Mouse (Mus musculus) bone marrow, adult 2 months (tissue): ENCODE measurements around the gene Nmb. TPM values are rescaled to one million over a fixed set of nuclear protein-coding genes. Genes with fewer than 3 reads are reported as not detected.
A peak's percentile ranks its signal among the peaks of the same experiment; 100 is the strongest.

Source experiments
- H3K27ac ChIP-seq: fragments of 200-500 bp; 2 replicates; pipeline ENCODE4 v1.5.1; 2012; ENCODE audit warnings: low read depth, mild to moderate bottlenecking, control low read depth, inconsistent platforms, low read length; ENCODE audit not compliant: control insufficient read depth, poor library complexity, insufficient read depth
- H3K4me1 ChIP-seq: fragments of 200-500 bp; 2 replicates; pipeline ENCODE4 v1.6.1; 2011; ENCODE audit warnings: low read length; ENCODE audit not compliant: control insufficient read depth, insufficient read depth
- H3K4me3 ChIP-seq: fragments of 200-500 bp; replicated peaks from 2 replicates; pipeline ENCODE3; 2011; ENCODE audit warnings: mild to moderate bottlenecking, low read depth, low read length, control low read depth; ENCODE audit not compliant: control insufficient read depth
- CTCF ChIP-seq: fragments of 200-500 bp; IDR thresholded peaks from 2 replicates; pipeline ENCODE4 v1.5.1; 2011; ENCODE audit warnings: low read length, control low read depth; ENCODE audit not compliant: control insufficient read depth, insufficient read depth
- POLR2A ChIP-seq: fragments of 200-500 bp; IDR thresholded peaks from 2 replicates; pipeline ENCODE4 v1.6.1; 2011; ENCODE audit warnings: low read depth, mild to moderate bottlenecking, control low read depth, low read length, borderline replicate concordance; ENCODE audit not compliant: control insufficient read depth
- WGBS: fragments of 180-500 bp; shearing (Covaris S2); methylation state at CpG from one replicate; pipeline ENCODE4 v1.1.7; 2018; 5-methylcytosine and 5-hydroxymethylcytosine counted together
- polyA plus RNA-seq: library from polyadenylated mRNA; stranded (reverse); fragments of >200 nt; gene quantifications from 2 replicates; pipeline ENCODE4 v1.2.4, GENCODE M21; 2011; ENCODE audit warnings: low replicate concordance; ENCODE audit not compliant: missing spikeins, insufficient read depth, insufficient read length

Nmb gene
- polyA plus RNA-seq, 1 experiment: 21.2 TPM

- Histone ChIP-seq H3K4me3 (no peak overlapping the region), H3K4me1 (no peaks in the 10 kb centered on the region; the same call in 1 of the 2 replicates), H3K27ac (no peak overlapping the region)
- 52% methylated on average over 5 of the region's 5 CpGs for WGBS
- TF ChIP-seq POLR2A: no peak
- no peak for TF ChIP-seq CTCF
Observed at GRCm38 (mm10) chr7:80873038-80873437, 31.8 kb downstream of the Nmb start.

GRCm38 (mm10) chr7:80868686-80869085 is 36.2 kb downstream of the Nmb start:
- no peak overlapping the region for H3K4me3 ChIP-seq
- no peak overlapping the region for H3K27ac ChIP-seq
- 72% methylated on average over 2 of the region's 2 CpGs for WGBS
- TF ChIP-seq CTCF (no peak), POLR2A (no peak)
- H3K4me1 ChIP-seq: peaks cover 5% of the 10 kb centered on the region; the same call in 1 of the 2 replicates

GRCm38 (mm10) chr7:80866514-80867147 is 38.2 kb downstream of the Nmb start:
- TF ChIP-seq CTCF (no peak), POLR2A (no peak)
- no peak overlapping the region for H3K4me3 ChIP-seq
- peaks cover 5% of the 10 kb centered on the region; the same call in 1 of the 2 replicates for H3K4me1 ChIP-seq
- no peak overlapping the region for H3K27ac ChIP-seq
- 65% methylated on average over 7 of the region's 7 CpGs for WGBS

GRCm38 (mm10) chr7:80865521-80865920 is 39.4 kb downstream of the Nmb start:
- 36% methylated on average over 7 of the region's 7 CpGs for WGBS
- peak overlapping the region; percentile 69 for H3K27ac ChIP-seq
- TF ChIP-seq CTCF (no peak), POLR2A (no peak)
- no peak overlapping the region for H3K4me3 ChIP-seq
- H3K4me1 ChIP-seq: peaks cover 5% of the 10 kb centered on the region; the same call in 1 of the 2 replicates

- Histone ChIP-seq H3K4me3 (peak overlapping the region; percentile 1), H3K4me1 (peaks cover 5% of the 10 kb centered on the region; the same call in 1 of the 2 replicates), H3K27ac (peak overlapping the region; percentile 69)
- WGBS: 6% methylated on average over 8 of the region's 8 CpGs
- peak; percentile 44; the same call in 1 of the 2 replicates for TF ChIP-seq POLR2A
- no peak for TF ChIP-seq CTCF
Observed at GRCm38 (mm10) chr7:80864831-80865230, 40.0 kb downstream of the Nmb start.

GRCm38 (mm10) chr7:80864151-80864550 is 40.7 kb downstream of the Nmb start:
- H3K4me1 ChIP-seq: peaks cover 5% of the 10 kb centered on the region; the same call in 1 of the 2 replicates

GRCm38 (mm10) chr7:80863520-80863919 is 41.4 kb downstream of the Nmb start:
- Histone ChIP-seq H3K4me1 (peaks cover 5% of the 10 kb centered on the region; the same call in 1 of the 2 replicates), H3K27ac (no peak overlapping the region; the same call in 1 of the 2 replicates), H3K4me3 (no peak overlapping the region)
- TF ChIP-seq POLR2A: no peak
- WGBS: 64% methylated on average over 5 of the region's 5 CpGs

More at GRCm38 (mm10) chr7:80864151-80864550, 40.7 kb downstream of the Nmb start:
- 15% methylated on average over 1 of the region's 1 CpGs for WGBS
- Histone ChIP-seq H3K27ac (no peak overlapping the region), H3K4me3 (no peak overlapping the region)
- no peak for TF ChIP-seq CTCF
- no peak for TF ChIP-seq POLR2A

- Histone ChIP-seq H3K4me3 (no peak overlapping the region), H3K4me1 (peaks cover 5% of the 10 kb centered on the region; the same call in 1 of the 2 replicates), H3K27ac (no peak overlapping the region)
- WGBS: 41% methylated on average over 2 of the region's 2 CpGs
- TF ChIP-seq POLR2A: no peak
- TF ChIP-seq CTCF: no peak
Observed at GRCm38 (mm10) chr7:80862475-80862874, 42.4 kb downstream of the Nmb start.

GRCm38 (mm10) chr7:80860729-80861274 is 44.1 kb downstream of the Nmb start, which contains the start of gene Zscan2:
Gene Zscan2 (plus strand): TSS chr7:80860920.
- peak within 1 kb of the TSS; percentile 89 for H3K4me3 ChIP-seq
- H3K4me1 ChIP-seq: peaks cover 5% of the 10 kb centered on the region; the same call in 1 of the 2 replicates
- H3K27ac ChIP-seq: peak within 1 kb of the TSS; percentile 57
- TF ChIP-seq CTCF (no peak), POLR2A (peak; percentile 41; the same call in 1 of the 2 replicates)
- WGBS: under 1% methylated on average over 40 of the region's 40 CpGs
